Mouse (Mus musculus): ENCODE data around the gene Vmn1r227. TPM values are rescaled to one million over a fixed set of nuclear protein-coding genes. Genes with fewer than 3 reads are reported as not detected.

Vmn1r227 gene
- polyA plus RNA-seq (2014; fragmentation: Illumina TruSeq; extraction: RNeasy Lipid Tissue Mini Kit (QIAGEN cat#74804); ENCODE audit: low read depth, low replicate concordance) = not detected

GRCm38 (mm10) chr17:20729543-20729942, at the start of gene Vmn1r227:
Gene Vmn1r227 (plus strand): TSS chr17:20729843.

GRCm38 (mm10) chr17:20682543-20682942, 47.1 kb upstream of the Vmn1r227 start, which contains the start of gene Vmn1r226:
Gene Vmn1r226 (plus strand): TSS chr17:20682843.

GRCm38 (mm10) chr17:20786057-20786456, 56.4 kb downstream of the Vmn1r227 start, which contains the start of gene Vmn1r228:
Gene Vmn1r228 (minus strand): TSS chr17:20786157.

Other genes starting within 250 kb of the Vmn1r227 start
- gene Vmn2r108, start 248.5 kb upstream of the Vmn1r227 start, polyA plus RNA-seq (2014; fragmentation: Illumina TruSeq; extraction: RNeasy Lipid Tissue Mini Kit (QIAGEN cat#74804); ENCODE audit: low read depth, low replicate concordance) = not detected
- gene Vmn1r225, start 231.7 kb upstream of the Vmn1r227 start, polyA plus RNA-seq (2014; fragmentation: Illumina TruSeq; extraction: RNeasy Lipid Tissue Mini Kit (QIAGEN cat#74804); ENCODE audit: low read depth, low replicate concordance) = not detected
- gene Vmn2r109, start 165.1 kb upstream of the Vmn1r227 start, polyA plus RNA-seq (2014; fragmentation: Illumina TruSeq; extraction: RNeasy Lipid Tissue Mini Kit (QIAGEN cat#74804); ENCODE audit: low read depth, low replicate concordance) = not detected
- gene Vmn2r110, start 133.4 kb upstream of the Vmn1r227 start, polyA plus RNA-seq (2014; fragmentation: Illumina TruSeq; extraction: RNeasy Lipid Tissue Mini Kit (QIAGEN cat#74804); ENCODE audit: low read depth, low replicate concordance) = not detected
- gene Fpr-rs3, start 105.0 kb upstream of the Vmn1r227 start, polyA plus RNA-seq (2014; fragmentation: Illumina TruSeq; extraction: RNeasy Lipid Tissue Mini Kit (QIAGEN cat#74804); ENCODE audit: low read depth, low replicate concordance) = not detected
- gene Vmn1r226, start 47.0 kb upstream of the Vmn1r227 start, polyA plus RNA-seq (2014; fragmentation: Illumina TruSeq; extraction: RNeasy Lipid Tissue Mini Kit (QIAGEN cat#74804); ENCODE audit: low read depth, low replicate concordance) = not detected
- gene Vmn1r228, start 56.3 kb downstream of the Vmn1r227 start, polyA plus RNA-seq (2014; fragmentation: Illumina TruSeq; extraction: RNeasy Lipid Tissue Mini Kit (QIAGEN cat#74804); ENCODE audit: low read depth, low replicate concordance) = not detected
- not detected for gene Vmn1r229, start 81.7 kb downstream of the Vmn1r227 start, polyA plus RNA-seq (2014; fragmentation: Illumina TruSeq; extraction: RNeasy Lipid Tissue Mini Kit (QIAGEN cat#74804); ENCODE audit: low read depth, low replicate concordance)
- gene Vmn1r230, start 110.6 kb downstream of the Vmn1r227 start, polyA plus RNA-seq (2014; fragmentation: Illumina TruSeq; extraction: RNeasy Lipid Tissue Mini Kit (QIAGEN cat#74804); ENCODE audit: low read depth, low replicate concordance) = not detected
- not detected for gene Vmn1r231, start 175.2 kb downstream of the Vmn1r227 start, polyA plus RNA-seq (2014; fragmentation: Illumina TruSeq; extraction: RNeasy Lipid Tissue Mini Kit (QIAGEN cat#74804); ENCODE audit: low read depth, low replicate concordance)
- gene Vmn1r232, start 189.9 kb downstream of the Vmn1r227 start, polyA plus RNA-seq (2014; fragmentation: Illumina TruSeq; extraction: RNeasy Lipid Tissue Mini Kit (QIAGEN cat#74804); ENCODE audit: low read depth, low replicate concordance) = not detected
- 39.1 TPM for gene Ppp2r1a, start 215.5 kb downstream of the Vmn1r227 start, polyA plus RNA-seq (2014; fragmentation: Illumina TruSeq; extraction: RNeasy Lipid Tissue Mini Kit (QIAGEN cat#74804); ENCODE audit: low read depth, low replicate concordance)

Measured in sigmoid colon, adult 10 weeks (tissue).